28 mouse cellular contexts compared by ENCODE assay signal in genomic region chr8:113390038-113390437, GRCm38 (mm10).
A peak's percentile ranks its signal among the peaks of the same experiment; 100 is the strongest.
DNase-seq lines count a peak whose midpoint lies in the region; ATAC-seq and TF ChIP-seq lines count a peak whose summit lies in the region.
"Had no signal": no experiment of that assay in that cellular context is flagged by ENCODE, and none has a peak within 500 bp of the region (broad histone marks: within the 10 kb centered on the region; RNA-seq: fewer than 3 reads in every experiment).

No protein-coding gene starts in this region.

- TF ChIP-seq CTCF in stomach, postnatal 0 days (IDR thresholded peaks at IDR 0.05; ENCODE audit: low read depth): no peak
- no peak for TF ChIP-seq CTCF in intestine, postnatal 0 days (IDR thresholded peaks at IDR 0.05; ENCODE audit: low read depth)

- no peak overlapping the region for H3K4me3 ChIP-seq in embryonic facial prominence, embryonic 11.5 days (ENCODE audit: low read depth, low read length)
- no peak overlapping the region for H3K4me3 ChIP-seq in embryonic facial prominence, embryonic 10.5 days
- H3K4me3 ChIP-seq in stomach, embryonic 16.5 days (replicated peaks; ENCODE audit: low read length): no peak overlapping the region
- no peak overlapping the region for H3K4me3 ChIP-seq in stomach, postnatal 0 days (ENCODE audit: low read depth, low read length)
- H3K4me3 ChIP-seq in intestine, postnatal 0 days (ENCODE audit: low read depth, low read length): no peak overlapping the region
- no peak overlapping the region for H3K4me3 ChIP-seq in limb, embryonic 15.5 days
- H3K4me3 ChIP-seq: embryonic facial prominence, embryonic 12.5 days; embryonic facial prominence, embryonic 15.5 days; forebrain, embryonic 12.5 days; forebrain, embryonic 15.5 days; heart, adult 2 months; heart, embryonic 10.5 days; heart, embryonic 13.5 days had no signal

- DNase-seq in embryonic facial prominence, embryonic 11.5 days (ENCODE audit: low spot score): no peak
- no peak for DNase-seq in embryonic facial prominence, embryonic 10.5 days (ENCODE audit: low spot score)
- no peak for DNase-seq in stomach, postnatal 0 days (ENCODE audit: low spot score)
- DNase-seq in lung, postnatal 36 days: no peak
- DNase-seq in layer of hippocampus, postnatal 36 days: no peak
- DNase-seq: adrenal gland, adult 8-10 months; adrenal gland, postnatal 36 days; cerebellum, adult 11 months; cerebellum, adult 2 months; cerebellum, adult 9-11 months; cerebellum, postnatal 36 days; gastrocnemius, postnatal 10 days; gastrocnemius, postnatal 36 days; heart, adult 2 months; heart, postnatal 14 days; heart, postnatal 4 days had no signal

- no peaks in the 10 kb centered on the region for H3K27me3 ChIP-seq in embryonic facial prominence, embryonic 11.5 days (ENCODE audit: control insufficient read depth, insufficient read depth, low read length)
- no peaks in the 10 kb centered on the region for H3K27me3 ChIP-seq in embryonic facial prominence, embryonic 10.5 days (replicated peaks; ENCODE audit: low read depth, poor library complexity, severe bottlenecking)
- H3K27me3 ChIP-seq in stomach, embryonic 16.5 days (ENCODE audit: control insufficient read depth, insufficient read depth, low read length): no peaks in the 10 kb centered on the region
- no peaks in the 10 kb centered on the region for H3K27me3 ChIP-seq in stomach, postnatal 0 days (ENCODE audit: control insufficient read depth, insufficient read depth, low read length)
- no peaks in the 10 kb centered on the region for H3K27me3 ChIP-seq in intestine, postnatal 0 days (replicated peaks; ENCODE audit: control insufficient read depth, insufficient read depth, low read length)
- H3K27me3 ChIP-seq in limb, embryonic 15.5 days: no peaks in the 10 kb centered on the region
- H3K27me3 ChIP-seq: embryonic facial prominence, embryonic 12.5 days; embryonic facial prominence, embryonic 15.5 days; forebrain, embryonic 12.5 days; forebrain, embryonic 15.5 days; heart, embryonic 13.5 days had no signal

- WGBS in embryonic facial prominence, embryonic 11.5 days: 81% methylated on average over 4 of the region's 4 CpGs
- 79% methylated on average over 4 of the region's 4 CpGs for WGBS in embryonic facial prominence, embryonic 10.5 days
- 52% methylated on average over 4 of the region's 4 CpGs for WGBS in stomach, embryonic 16.5 days
- WGBS in stomach, postnatal 0 days: 45% methylated on average over 4 of the region's 4 CpGs
- WGBS in intestine, postnatal 0 days: 17% methylated on average over 4 of the region's 4 CpGs
- WGBS in limb, embryonic 15.5 days: 40% methylated on average over 4 of the region's 4 CpGs

- no peak overlapping the region for H3K9ac ChIP-seq in embryonic facial prominence, embryonic 11.5 days (replicated peaks; ENCODE audit: low read length)
- H3K9ac ChIP-seq in stomach, embryonic 16.5 days (ENCODE audit: low read length): no peak overlapping the region
- H3K9ac ChIP-seq in stomach, postnatal 0 days (ENCODE audit: low read length): no peak overlapping the region
- no peak overlapping the region for H3K9ac ChIP-seq in intestine, postnatal 0 days (ENCODE audit: low read depth, low read length)
- H3K9ac ChIP-seq in limb, embryonic 15.5 days: no peak overlapping the region
- H3K9ac ChIP-seq: embryonic facial prominence, embryonic 12.5 days; embryonic facial prominence, embryonic 15.5 days; forebrain, embryonic 12.5 days; forebrain, embryonic 15.5 days; heart, embryonic 13.5 days; hindbrain, embryonic 14.5 days had no signal

- no peaks in the 10 kb centered on the region for H3K36me3 ChIP-seq in embryonic facial prominence, embryonic 11.5 days (replicated peaks; ENCODE audit: control insufficient read depth, insufficient read depth, low read depth, low read length)
- H3K36me3 ChIP-seq in embryonic facial prominence, embryonic 10.5 days (replicated peaks): no peaks in the 10 kb centered on the region
- no peaks in the 10 kb centered on the region for H3K36me3 ChIP-seq in stomach, embryonic 16.5 days (ENCODE audit: control insufficient read depth, insufficient read depth, low read length)
- no peaks in the 10 kb centered on the region for H3K36me3 ChIP-seq in stomach, postnatal 0 days (ENCODE audit: control insufficient read depth, insufficient read depth, low read length)
- H3K36me3 ChIP-seq in intestine, postnatal 0 days (ENCODE audit: control insufficient read depth, insufficient read depth): no peaks in the 10 kb centered on the region
- H3K36me3 ChIP-seq in limb, embryonic 15.5 days: no peaks in the 10 kb centered on the region
- H3K36me3 ChIP-seq: embryonic facial prominence, embryonic 12.5 days; embryonic facial prominence, embryonic 15.5 days; forebrain, embryonic 12.5 days; forebrain, embryonic 15.5 days; heart, embryonic 10.5 days; heart, embryonic 13.5 days had no signal

- H3K4me2 ChIP-seq in embryonic facial prominence, embryonic 11.5 days (ENCODE audit: low read depth, low read length): no peak overlapping the region
- H3K4me2 ChIP-seq in stomach, embryonic 16.5 days (ENCODE audit: low read depth, low read length): no peak overlapping the region
- no peak overlapping the region for H3K4me2 ChIP-seq in stomach, postnatal 0 days (replicated peaks; ENCODE audit: low read depth)
- no peak overlapping the region for H3K4me2 ChIP-seq in intestine, postnatal 0 days (replicated peaks; ENCODE audit: low read depth)
- H3K4me2 ChIP-seq in limb, embryonic 15.5 days: no peak overlapping the region
- H3K4me2 ChIP-seq: embryonic facial prominence, embryonic 12.5 days; embryonic facial prominence, embryonic 15.5 days; forebrain, embryonic 12.5 days; forebrain, embryonic 15.5 days; heart, embryonic 13.5 days; hindbrain, embryonic 14.5 days had no signal

- ATAC-seq in embryonic facial prominence, embryonic 11.5 days (replicated peaks; ENCODE audit: insufficient number of reproducible peaks, low FRiP score, low TSS enrichment, low read depth): 0 out of 2 replicates have a peak, but pooled peaks have one; percentile 27
- 0 out of 2 replicates have a peak, but pooled peaks have one; percentile 10 for ATAC-seq in stomach, embryonic 16.5 days (ENCODE audit: insufficient read depth, low FRiP score)
- ATAC-seq in stomach, postnatal 0 days (ENCODE audit: low FRiP score, low TSS enrichment): no peak
- peak; percentile 63 for ATAC-seq in intestine, postnatal 0 days
- ATAC-seq in limb, embryonic 15.5 days (ENCODE audit: insufficient number of reproducible peaks, low FRiP score, low TSS enrichment, low read depth): peak; percentile 81
- ATAC-seq: activated CD4-positive, CD25-positive, alpha-beta regulatory T cell, adult 4 months; forebrain, embryonic 15.5 days; hindbrain, postnatal 0 days had no signal

- no peak overlapping the region for H3K27ac ChIP-seq in embryonic facial prominence, embryonic 11.5 days (replicated peaks; ENCODE audit: low read depth, low read length)
- no peak overlapping the region for H3K27ac ChIP-seq in embryonic facial prominence, embryonic 10.5 days (replicated peaks)
- peak overlapping the region; percentile 7; the same call in 1 of the 2 replicates for H3K27ac ChIP-seq in stomach, embryonic 16.5 days (ENCODE audit: low read length)
- H3K27ac ChIP-seq in stomach, postnatal 0 days (replicated peaks): no peak overlapping the region
- H3K27ac ChIP-seq in intestine, postnatal 0 days (ENCODE audit: low read depth, low read length): peak overlapping the region; percentile 21; the same call in 1 of the 2 replicates
- no peak overlapping the region for H3K27ac ChIP-seq in limb, embryonic 15.5 days
- H3K27ac ChIP-seq: embryonic facial prominence, embryonic 12.5 days; embryonic facial prominence, embryonic 15.5 days; forebrain, embryonic 12.5 days; forebrain, embryonic 15.5 days; heart, adult 2 months; heart, embryonic 10.5 days; heart, embryonic 13.5 days; hindbrain, embryonic 14.5 days; hindbrain, postnatal 0 days had no signal

- H3K9me3 ChIP-seq in embryonic facial prominence, embryonic 11.5 days (replicated peaks; ENCODE audit: control insufficient read depth, low read length): no peaks in the 10 kb centered on the region
- H3K9me3 ChIP-seq in embryonic facial prominence, embryonic 10.5 days: no peaks in the 10 kb centered on the region
- H3K9me3 ChIP-seq in stomach, embryonic 16.5 days (replicated peaks; ENCODE audit: control insufficient read depth, low read length): no peaks in the 10 kb centered on the region
- no peaks in the 10 kb centered on the region for H3K9me3 ChIP-seq in stomach, postnatal 0 days (ENCODE audit: control insufficient read depth, low read length)
- H3K9me3 ChIP-seq in intestine, postnatal 0 days (ENCODE audit: control insufficient read depth): no peaks in the 10 kb centered on the region
- no peaks in the 10 kb centered on the region for H3K9me3 ChIP-seq in limb, embryonic 15.5 days
- H3K9me3 ChIP-seq: embryonic facial prominence, embryonic 12.5 days; embryonic facial prominence, embryonic 15.5 days; forebrain, embryonic 12.5 days; forebrain, embryonic 15.5 days; heart, embryonic 10.5 days; heart, embryonic 13.5 days had no signal

- no peak for TF ChIP-seq EP300 in stomach, postnatal 0 days (optimal IDR thresholded peaks at IDR 0.05)

- no peaks in the 10 kb centered on the region for H3K4me1 ChIP-seq in embryonic facial prominence, embryonic 11.5 days (ENCODE audit: control insufficient read depth, insufficient read depth, low read length)
- H3K4me1 ChIP-seq in embryonic facial prominence, embryonic 10.5 days: 0 out of 2 replicates have a peak, but pooled peaks cover 5% of the 10 kb centered on the region
- H3K4me1 ChIP-seq in stomach, embryonic 16.5 days (ENCODE audit: control insufficient read depth, insufficient read depth, low read length): peaks cover 5% of the 10 kb centered on the region; the same call in 1 of the 2 replicates
- H3K4me1 ChIP-seq in stomach, postnatal 0 days (replicated peaks; ENCODE audit: control insufficient read depth, insufficient read depth): no peaks in the 10 kb centered on the region
- no peaks in the 10 kb centered on the region for H3K4me1 ChIP-seq in intestine, postnatal 0 days (replicated peaks; ENCODE audit: control insufficient read depth, insufficient read depth, low read length)
- H3K4me1 ChIP-seq in limb, embryonic 15.5 days: no peaks in the 10 kb centered on the region
- H3K4me1 ChIP-seq: embryonic facial prominence, embryonic 15.5 days; forebrain, embryonic 12.5 days; forebrain, embryonic 15.5 days; heart, embryonic 10.5 days had no signal

Comparison
In these comparisons a context has a peak if more than half of its experiments do, and no peak if none do; other contexts are left out.
1. H3K27ac ChIP-seq: peak in stomach, embryonic 16.5 days (single experiment) and intestine, postnatal 0 days (single experiment); none in embryonic facial prominence, embryonic 11.5 days (single experiment), embryonic facial prominence, embryonic 10.5 days (single experiment), stomach, postnatal 0 days (single experiment) and limb, embryonic 15.5 days (single experiment).